Mouse (Mus musculus) hindbrain, embryonic 16.5 days (tissue): ENCODE data around the gene Cmtm4. TPM values are rescaled to one million over a fixed set of nuclear protein-coding genes. Genes with fewer than 3 reads are reported as not detected.

Source experiments
- ATAC-seq: fragments of 200-750 bp; cut with Nextera tagmentation; 2 replicates; pipeline ENCODE4 v1.8.0; 2017; ENCODE audit warnings: moderate TSS enrichment, moderate library complexity
- H3K27ac ChIP-seq: fragments of 300-500 bp; sonication (generic); 2 replicates; pipeline ENCODE4 v1.5.1; 2014; ENCODE audit warnings: low read depth, mild to moderate bottlenecking, control low read depth, low read length, moderate library complexity
- H3K27me3 ChIP-seq: fragments of 300-500 bp; sonication (generic); replicated peaks from 2 replicates; pipeline ENCODE4 v1.6.1; 2014; ENCODE audit warnings: low read length; ENCODE audit not compliant: control insufficient read depth, insufficient read depth
- H3K36me3 ChIP-seq: fragments of 300-500 bp; sonication (generic); 2 replicates; pipeline ENCODE4 v1.6.1; 2014; ENCODE audit warnings: mild to moderate bottlenecking, low read length, moderate library complexity, mixed read lengths; ENCODE audit not compliant: control insufficient read depth, insufficient read depth
- H3K4me1 ChIP-seq: fragments of 300-500 bp; sonication (generic); 2 replicates; pipeline ENCODE4 v1.6.1; 2014; ENCODE audit warnings: low read depth, low read length; ENCODE audit not compliant: control insufficient read depth, insufficient read depth
- H3K4me2 ChIP-seq: fragments of 300-500 bp; sonication (generic); 2 replicates; pipeline ENCODE4 v1.6.1; 2014; ENCODE audit warnings: mild to moderate bottlenecking, low read length, control low read depth, moderate library complexity
- H3K4me3 ChIP-seq: fragments of 300-500 bp; sonication (generic); 2 replicates; pipeline ENCODE4 v1.5.1; 2014; ENCODE audit warnings: mild to moderate bottlenecking, low read length, control low read depth, moderate library complexity
- H3K9ac ChIP-seq: fragments of 300-500 bp; sonication (generic); 2 replicates; pipeline ENCODE4 v1.6.1; 2014; ENCODE audit warnings: low read depth, mild to moderate bottlenecking, control low read depth, low read length, moderate library complexity
- H3K9me3 ChIP-seq: fragments of 300-500 bp; sonication (generic); 2 replicates; pipeline ENCODE4 v1.6.1; 2014; ENCODE audit warnings: mild to moderate bottlenecking, low read length, moderate library complexity; ENCODE audit not compliant: control insufficient read depth
- WGBS: fragments of 180-500 bp; shearing (Covaris S2); extraction: QIAGEN DNeasy Blood & Tissue Kit; methylation state at CpG from one replicate; pipeline ENCODE4 v1.1.7; 2014; 5-methylcytosine and 5-hydroxymethylcytosine counted together
- polyA plus RNA-seq: library from polyadenylated mRNA; unstranded; fragments of >200 nt; fragmentation: Nextera tagmentation; extraction: Ambion mirVana; gene quantifications from 2 replicates; pipeline ENCODE4 v1.2.1, GENCODE M21; 2015

Gene Cmtm4
- polyA plus RNA-seq, 1 experiment from 2014 or later = 3.0 TPM

- peak overlapping the region; percentile 61 for H3K4me3 ChIP-seq
- peak overlapping the region; percentile 85 for H3K4me2 ChIP-seq
- ATAC-seq = peak; percentile 83
- no peaks in the 10 kb centered on the region for H3K36me3 ChIP-seq
- peak overlapping the region; percentile 85 for H3K9ac ChIP-seq
- H3K27me3 ChIP-seq = no peaks in the 10 kb centered on the region
- no peaks in the 10 kb centered on the region; the same call in 1 of the 2 replicates for H3K9me3 ChIP-seq
- H3K4me1 ChIP-seq = peaks cover 5% of the 10 kb centered on the region; the same call in 1 of the 2 replicates
- peak overlapping the region; percentile 83 for H3K27ac ChIP-seq
- under 1% methylated on average over 54 of the region's 54 CpGs for WGBS
These were observed 55.1 kb downstream of the Cmtm4 start for GRCm38 (mm10) chr8:104340233-104341105.

DNA sequence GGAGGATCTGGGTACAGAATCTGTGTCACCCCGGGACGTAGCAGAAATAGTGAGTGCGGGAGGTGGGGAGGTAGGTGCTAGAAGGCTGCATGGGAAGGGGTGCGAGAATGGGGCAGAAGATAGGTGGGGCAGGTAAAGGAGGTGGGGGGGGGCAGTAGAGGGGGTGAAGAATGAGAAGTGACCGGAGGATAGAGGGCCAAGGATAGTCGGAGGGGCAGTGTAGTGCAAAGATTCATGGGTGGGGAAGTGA is 55.7 kb downstream of the Cmtm4 start:
- Histone ChIP-seq H3K4me2 (peak overlapping the region; percentile 85), H3K27ac (peak overlapping the region; percentile 59; the same call in 1 of the 2 replicates), H3K4me3 (peak overlapping the region; percentile 61), H3K27me3 (no peaks in the 10 kb centered on the region), H3K9me3 (no peaks in the 10 kb centered on the region; the same call in 1 of the 2 replicates), H3K4me1 (peaks cover 5% of the 10 kb centered on the region; the same call in 1 of the 2 replicates), H3K36me3 (no peaks in the 10 kb centered on the region), H3K9ac (peak overlapping the region; percentile 85)
- 3% methylated on average over 6 of the region's 6 CpGs for WGBS
- ATAC-seq = peak; percentile 10; the same call in 1 of the 2 replicates

- Histone ChIP-seq H3K4me3 (peak within 1 kb of the TSS; percentile 61), H3K27me3 (no peaks in the 10 kb centered on the region), H3K4me2 (peak within 1 kb of the TSS; percentile 85), H3K27ac (peak within 1 kb of the TSS; percentile 59; the same call in 1 of the 2 replicates), H3K9ac (peak within 1 kb of the TSS; percentile 85), H3K4me1 (peaks cover 5% of the 10 kb centered on the region; the same call in 1 of the 2 replicates), H3K9me3 (no peaks in the 10 kb centered on the region; the same call in 1 of the 2 replicates), H3K36me3 (no peaks in the 10 kb centered on the region)
- WGBS = 15% methylated on average over 17 of the region's 18 CpGs
- no peak for ATAC-seq
These were observed 56.2 kb downstream of the Cmtm4 start, which contains the start of gene Cmtm3 for GRCm38 (mm10) chr8:104339229-104339982. Gene Cmtm3 (plus strand): TSS chr8:104339410.

DNA sequence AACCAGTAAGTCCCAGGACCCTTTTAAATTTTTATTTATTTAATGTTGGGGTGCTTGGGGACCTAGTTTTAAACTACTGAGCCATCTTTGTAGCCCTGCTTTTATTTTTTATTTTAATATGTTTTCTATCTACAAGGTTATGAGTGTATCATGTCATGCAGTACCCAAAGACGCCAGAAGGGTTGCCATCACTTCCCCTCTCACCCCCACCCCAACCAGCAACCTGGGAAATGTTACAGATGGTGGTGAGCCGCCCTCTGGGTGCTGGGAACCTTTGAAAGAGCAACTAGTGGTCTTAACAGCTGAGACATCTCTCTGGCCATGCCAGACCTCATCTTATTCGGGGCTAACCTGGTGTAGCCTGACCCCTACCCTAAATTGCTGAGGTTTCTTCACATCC is 57.7 kb downstream of the Cmtm4 start:
- no peaks in the 10 kb centered on the region for H3K36me3 ChIP-seq
- H3K27ac ChIP-seq = no peak overlapping the region
- H3K9ac ChIP-seq = no peak overlapping the region
- peaks cover 5% of the 10 kb centered on the region; the same call in 1 of the 2 replicates for H3K4me1 ChIP-seq
- H3K27me3 ChIP-seq = no peaks in the 10 kb centered on the region
- ATAC-seq = no peak
- WGBS = 51% methylated on average over 3 of the region's 3 CpGs
- no peak overlapping the region for H3K4me3 ChIP-seq
- no peak overlapping the region for H3K4me2 ChIP-seq
- H3K9me3 ChIP-seq = no peaks in the 10 kb centered on the region; the same call in 1 of the 2 replicates

- Histone ChIP-seq H3K36me3 (no peaks in the 10 kb centered on the region), H3K4me2 (no peak overlapping the region), H3K9me3 (no peaks in the 10 kb centered on the region; the same call in 1 of the 2 replicates), H3K9ac (no peak overlapping the region), H3K4me1 (peaks cover 5% of the 10 kb centered on the region; the same call in 1 of the 2 replicates), H3K27me3 (no peaks in the 10 kb centered on the region), H3K4me3 (no peak overlapping the region), H3K27ac (no peak overlapping the region)
- ATAC-seq = no peak
- 61% methylated on average over 1 of the region's 1 CpGs for WGBS
These were observed 58.8 kb downstream of the Cmtm4 start for GRCm38 (mm10) chr8:104336806-104337205.

GRCm38 (mm10) chr8:104334196-104334595 is 61.4 kb downstream of the Cmtm4 start:
- Histone ChIP-seq H3K9me3 (no peaks in the 10 kb centered on the region; the same call in 1 of the 2 replicates), H3K4me3 (no peak overlapping the region), H3K36me3 (no peaks in the 10 kb centered on the region), H3K4me2 (no peak overlapping the region), H3K4me1 (no peaks in the 10 kb centered on the region), H3K9ac (no peak overlapping the region), H3K27ac (no peak overlapping the region), H3K27me3 (no peaks in the 10 kb centered on the region)
- ATAC-seq = no peak
- 80% methylated on average over 1 of the region's 1 CpGs for WGBS

DNA sequence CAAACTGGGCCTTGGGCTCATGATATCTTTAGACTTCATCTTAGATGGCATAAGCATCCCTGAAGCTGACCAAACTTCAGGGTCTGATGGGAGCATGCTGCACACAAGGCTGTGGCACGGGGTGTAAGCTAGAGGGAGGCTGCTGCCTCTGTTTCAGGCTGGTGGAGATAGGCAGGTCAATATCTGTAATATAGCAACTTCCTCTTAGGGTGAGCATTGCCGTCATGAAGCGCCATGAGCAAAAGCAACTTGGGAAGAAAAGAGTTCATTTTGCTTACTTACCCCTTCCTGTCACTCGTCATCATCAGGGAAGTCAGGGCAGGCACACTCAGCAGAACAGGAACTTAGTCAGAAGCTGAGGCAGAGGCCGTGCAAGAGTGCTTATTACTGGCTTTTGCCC is 61.8 kb downstream of the Cmtm4 start:
- no peaks in the 10 kb centered on the region for H3K36me3 ChIP-seq
- H3K9ac ChIP-seq = no peak overlapping the region
- H3K4me1 ChIP-seq = no peaks in the 10 kb centered on the region
- no peak overlapping the region for H3K4me3 ChIP-seq
- H3K27ac ChIP-seq = no peak overlapping the region
- H3K9me3 ChIP-seq = no peaks in the 10 kb centered on the region; the same call in 1 of the 2 replicates
- WGBS = 84% methylated on average over 5 of the region's 5 CpGs
- no peaks in the 10 kb centered on the region for H3K27me3 ChIP-seq
- no peak overlapping the region for H3K4me2 ChIP-seq
- no peak for ATAC-seq

GRCm38 (mm10) chr8:104332665-104333631 is 62.7 kb downstream of the Cmtm4 start:
- ATAC-seq = no peak
- Histone ChIP-seq H3K27me3 (no peaks in the 10 kb centered on the region), H3K4me2 (no peak overlapping the region), H3K4me3 (no peak overlapping the region), H3K9ac (no peak overlapping the region), H3K36me3 (no peaks in the 10 kb centered on the region), H3K27ac (no peak overlapping the region), H3K9me3 (no peaks in the 10 kb centered on the region; the same call in 1 of the 2 replicates), H3K4me1 (no peaks in the 10 kb centered on the region)
- WGBS = 81% methylated on average over 5 of the region's 5 CpGs
